Mouse (Mus musculus) frontal cortex, postnatal 14 days (tissue): ENCODE measurements around the gene Zmiz2.
"Not testable (repeated sequence)": the region's sequence is repeated elsewhere in the genome, so short reads cannot be mapped to it uniquely, and the experiment has no call there.

Experiments used
- DNase-seq, 2 experiments: peaks; one replicate each; pipeline ENCODE4 v3.0.0; 2022; ENCODE audit warnings: low spot score in 2 of 2

The Zmiz2 gene

DNA sequence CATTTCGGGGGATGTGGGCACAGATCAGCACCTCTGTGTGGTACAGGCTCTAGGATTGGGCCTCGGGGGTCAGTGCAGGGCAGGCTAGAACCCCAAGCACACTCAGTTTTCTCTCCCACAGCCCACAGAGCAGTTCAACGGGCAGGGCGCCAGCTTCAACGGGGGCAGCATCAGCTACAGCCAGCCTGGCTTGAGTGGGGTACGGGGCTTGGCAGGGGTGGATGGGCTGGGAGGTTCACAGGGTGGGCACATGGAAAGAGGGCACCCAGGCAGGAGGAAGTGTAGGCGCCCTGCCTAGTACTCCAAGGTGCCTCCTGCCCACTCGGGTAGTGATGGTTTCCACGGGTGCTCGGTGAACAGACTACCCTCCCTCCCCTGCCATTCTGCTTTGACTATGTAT lies 9.3 kb downstream of the Zmiz2 start:
- DNase-seq = no peak

- DNase-seq = no peak
Measured at GRCm38 (mm10) chr11:6402515-6403510, 13.9 kb downstream of the Zmiz2 start.

- no peak for DNase-seq
Measured at GRCm38 (mm10) chr11:6403830-6404405, 15.0 kb downstream of the Zmiz2 start.

GRCm38 (mm10) chr11:6404699-6405566 lies 16.1 kb downstream of the Zmiz2 start:
- DNase-seq = no peak

GRCm38 (mm10) chr11:6405591-6406081 lies 16.8 kb downstream of the Zmiz2 start:
- no peak for DNase-seq

DNA sequence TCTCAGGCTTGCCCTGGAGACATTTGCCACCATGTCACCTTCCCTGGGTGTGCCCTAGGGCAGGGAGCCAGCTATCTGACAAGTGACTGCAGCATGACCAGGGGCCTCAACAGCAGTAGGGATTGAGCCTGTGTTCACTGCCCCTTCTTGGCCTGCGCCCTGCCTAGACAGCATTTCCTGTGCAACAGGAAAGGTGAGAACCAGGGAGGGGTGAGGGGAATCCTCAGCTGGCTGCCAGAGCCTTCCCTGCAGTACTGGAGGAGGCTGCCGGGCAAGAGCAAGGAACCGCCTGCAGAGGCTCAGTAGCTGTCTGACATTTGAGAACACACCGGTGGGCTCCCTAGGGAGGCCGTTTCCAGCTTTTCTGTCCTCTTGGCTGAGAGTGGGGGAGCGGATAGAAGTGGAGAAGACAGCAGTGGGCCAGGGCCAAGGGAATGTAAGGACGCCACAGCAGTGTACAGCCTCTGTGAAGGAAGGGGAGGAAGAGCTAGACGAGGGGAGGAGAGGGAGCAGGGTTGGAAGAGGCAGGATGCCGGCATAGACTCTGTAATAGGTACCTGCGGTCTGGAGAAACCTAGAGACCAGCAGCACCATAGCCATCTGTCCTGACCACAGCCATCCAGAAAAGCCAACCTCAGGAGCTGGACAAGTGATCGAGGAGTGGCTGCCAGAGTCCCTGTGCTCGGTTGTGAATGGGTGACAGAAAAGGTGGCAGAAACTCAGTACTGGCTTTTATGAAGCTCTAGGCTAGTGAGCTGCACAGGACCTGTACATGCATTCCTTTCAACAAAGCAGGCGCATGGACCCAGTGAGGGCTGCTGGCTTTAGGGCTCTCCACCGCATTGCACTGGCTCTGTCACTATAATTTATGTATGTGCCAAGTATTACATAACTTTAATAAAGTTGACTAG lies 17.6 kb downstream of the Zmiz2 start:
- no peak for DNase-seq

DNA sequence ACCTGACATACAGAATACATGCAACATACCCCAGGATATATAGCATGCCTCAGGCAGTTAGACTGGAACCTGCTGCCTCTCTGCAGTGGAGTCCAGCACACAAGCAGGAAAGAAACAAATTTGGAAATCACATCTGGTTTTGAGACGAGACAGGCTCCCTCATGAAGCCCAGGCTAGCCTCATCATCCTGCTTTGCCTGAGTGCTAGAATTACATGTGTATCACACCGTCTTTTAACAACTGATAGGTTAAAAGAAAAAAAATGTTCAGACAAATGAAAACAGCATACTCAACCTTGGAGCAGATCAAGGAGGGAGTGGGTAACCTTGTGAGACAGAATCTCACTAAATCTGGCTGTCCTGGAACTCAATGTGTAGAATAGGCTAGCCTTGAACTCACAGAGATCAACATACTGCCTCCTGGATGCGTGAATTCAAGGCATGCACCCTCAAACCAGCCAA lies 18.3 kb downstream of the Zmiz2 start:
- no peak for DNase-seq

DNA sequence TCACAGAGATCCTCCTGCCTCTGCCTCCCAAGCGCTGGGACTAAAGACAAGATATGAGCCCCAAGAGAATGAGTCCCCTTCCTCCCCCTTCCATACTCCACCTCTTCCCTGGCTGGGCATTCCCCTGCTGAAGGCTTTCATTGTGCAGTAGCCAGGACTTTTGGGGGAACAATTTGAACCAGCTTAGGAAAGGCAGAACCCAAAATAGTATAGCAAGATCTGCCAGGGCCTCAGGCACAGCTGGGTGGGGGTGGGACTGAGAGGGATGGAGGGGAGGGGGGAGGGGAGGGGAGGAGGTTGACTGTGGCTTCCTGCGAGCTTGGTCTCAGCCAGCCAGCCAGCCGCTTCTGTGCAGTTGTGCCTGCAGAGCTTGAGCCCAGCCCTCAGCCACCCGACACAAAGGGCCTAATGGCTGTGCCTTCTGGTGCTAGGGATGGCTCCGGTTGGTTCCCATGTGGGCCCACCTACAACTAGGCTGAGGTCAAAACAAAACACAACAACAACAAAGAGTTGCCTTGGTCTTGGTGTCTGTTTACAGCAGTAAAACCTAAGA lies 21.3 kb downstream of the Zmiz2 start:
- no peak for DNase-seq

- not testable (repeated sequence) for DNase-seq
Measured at GRCm38 (mm10) chr11:6410755-6411154, 21.9 kb downstream of the Zmiz2 start.

DNA sequence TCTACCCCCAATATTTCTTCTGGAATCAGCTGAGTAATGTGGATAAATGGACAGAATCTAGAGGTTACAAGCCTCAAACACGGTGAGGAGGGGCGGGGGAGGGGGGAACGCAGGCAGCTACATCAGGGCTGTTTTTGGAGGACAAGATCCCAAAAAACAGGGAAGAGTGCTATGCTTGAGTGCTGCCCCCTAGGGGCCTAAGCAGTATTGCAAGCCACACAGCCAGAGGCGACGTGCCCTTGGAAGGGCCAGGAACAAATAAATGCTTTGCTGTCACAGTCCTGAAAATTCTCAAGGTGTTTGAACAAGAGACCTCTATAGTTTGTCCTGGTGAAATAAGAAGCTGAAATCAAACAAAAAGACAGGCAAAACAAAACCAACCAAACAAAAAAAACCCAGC lies 22.8 kb downstream of the Zmiz2 start:
- peak; percentile 51 to 71 for DNase-seq

DNA sequence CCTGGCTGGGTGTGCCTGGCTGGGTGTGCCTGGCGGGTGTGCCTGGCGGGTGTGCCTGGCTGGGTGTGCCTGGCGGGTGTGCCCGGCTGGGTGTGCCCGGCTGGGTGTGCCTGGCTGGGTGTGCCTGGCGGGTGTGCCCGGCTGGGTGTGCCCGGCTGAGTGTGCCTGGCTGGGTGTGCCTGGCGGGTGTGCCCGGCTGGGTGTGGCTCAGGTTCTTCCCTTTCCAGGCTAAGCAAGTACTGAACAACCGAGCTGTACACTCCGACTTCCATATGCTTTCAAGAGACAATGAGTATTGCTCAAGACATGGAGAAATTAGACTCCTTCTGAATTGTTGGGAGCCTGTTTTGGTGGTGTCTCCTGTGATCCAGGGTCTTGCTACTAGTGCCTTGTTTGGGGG lies 24.4 kb downstream of the Zmiz2 start:
- no peak for DNase-seq

GRCm38 (mm10) chr11:6414751-6415550 lies 26.1 kb downstream of the Zmiz2 start, which contains the start of gene Ppia:
Gene Ppia, plus strand, starts transcription at chr11:6415443.
- no peak for DNase-seq

DNA sequence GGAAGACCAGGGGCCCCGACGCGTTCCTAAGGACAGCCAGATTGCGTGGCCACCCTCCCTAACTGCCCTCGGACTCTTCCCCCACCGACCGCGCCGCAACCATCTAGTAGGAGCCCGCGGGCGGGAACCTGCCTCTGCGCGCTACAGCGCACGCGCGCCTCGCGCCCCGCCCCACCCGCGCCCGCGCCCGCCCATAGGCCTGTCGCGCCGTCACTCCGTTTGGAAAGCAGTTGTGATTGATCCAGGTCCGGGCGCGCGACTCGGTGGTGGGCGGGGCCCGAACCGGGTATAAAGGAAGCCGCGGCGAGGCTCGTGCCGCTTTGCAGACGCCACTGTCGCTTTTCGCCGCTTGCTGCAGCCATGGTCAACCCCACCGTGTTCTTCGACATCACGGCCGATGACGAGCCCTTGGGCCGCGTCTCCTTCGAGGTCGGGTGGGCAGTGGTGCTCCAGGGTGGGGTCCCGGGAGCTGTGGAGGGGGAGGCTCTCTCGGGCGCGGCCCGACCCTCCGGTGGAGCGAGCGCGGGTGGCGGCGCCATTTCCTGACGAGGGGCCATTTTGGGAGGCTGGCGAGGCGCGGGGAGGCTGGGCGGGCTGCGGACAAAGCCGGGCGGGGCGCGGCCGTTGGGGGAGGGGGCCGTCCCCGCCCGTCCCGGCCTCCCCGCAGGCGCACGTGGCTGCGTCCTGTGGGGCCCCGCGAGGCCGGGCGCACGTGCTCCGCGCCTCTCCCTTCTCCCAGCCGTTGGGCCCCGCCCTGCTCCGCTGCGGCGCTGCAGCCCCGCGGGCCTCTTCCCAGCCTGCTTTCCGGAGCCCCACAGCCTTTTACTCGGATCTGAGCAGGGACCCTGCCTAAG lies 26.9 kb downstream of the Zmiz2 start:
- peak; percentile 98 to 100 for DNase-seq

DNA sequence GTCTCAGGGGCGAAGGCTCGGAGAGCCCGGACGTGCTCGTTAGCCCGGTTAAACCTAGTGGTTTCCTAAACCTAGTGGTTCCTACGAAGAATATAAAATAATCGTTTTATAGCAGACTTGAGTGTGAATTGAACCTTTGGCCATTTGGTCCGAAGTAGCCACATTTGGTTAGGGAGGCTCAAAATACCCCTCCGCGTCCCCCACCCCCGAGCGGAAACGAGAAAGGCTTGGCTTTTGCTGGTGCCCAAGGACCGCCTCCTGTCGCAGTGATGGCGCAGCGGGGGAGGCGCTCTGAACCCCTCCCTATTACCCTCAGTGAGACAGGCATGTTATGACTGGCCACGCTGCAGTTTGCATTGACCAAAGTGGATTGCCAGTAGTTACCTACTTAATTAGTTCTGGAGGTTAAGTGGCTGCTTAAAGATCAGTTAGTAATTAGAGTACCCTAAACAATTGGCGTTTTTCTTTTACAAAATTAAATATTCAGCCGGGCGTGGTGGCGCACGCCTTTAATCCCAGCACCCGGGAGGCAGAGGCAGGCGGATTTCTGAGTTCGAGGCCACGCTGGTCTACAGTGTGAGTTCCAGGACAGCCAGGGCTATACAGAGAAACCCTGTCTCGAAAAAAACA lies 27.6 kb downstream of the Zmiz2 start:
- peak; percentile 75 for DNase-seq

- no peak for DNase-seq
Measured at GRCm38 (mm10) chr11:6417069-6417468, 28.2 kb downstream of the Zmiz2 start.

GRCm38 (mm10) chr11:6417490-6417889 lies 28.6 kb downstream of the Zmiz2 start:
- no peak for DNase-seq

- DNase-seq = no peak
Measured at GRCm38 (mm10) chr11:6418751-6419150, 29.9 kb downstream of the Zmiz2 start.

GRCm38 (mm10) chr11:6419156-6419555 lies 30.3 kb downstream of the Zmiz2 start:
- DNase-seq = not testable (repeated sequence)
